Mouse (Mus musculus) splenic B cell, adult 2 months (primary cell): Measurements from ENCODE around the gene Birc2.

Source experiments
- DNase-seq: peaks from one replicate; pipeline ENCODE4 v3.0.0-alpha.2; 2011; ENCODE audit warnings: low read depth, low spot score
- H3K27me3 ChIP-seq: 2 replicates; pipeline ENCODE4 v1.6.1; 2012; ENCODE audit warnings: mild to moderate bottlenecking, low read length, moderate library complexity, mixed read lengths; ENCODE audit not compliant: control insufficient read depth, poor library complexity, insufficient read depth, severe bottlenecking
- H3K36me3 ChIP-seq: 2 replicates; pipeline ENCODE4 v1.6.1; 2012; ENCODE audit warnings: mild to moderate bottlenecking, low read length, moderate library complexity, mixed read lengths; ENCODE audit not compliant: control insufficient read depth, poor library complexity, insufficient read depth, severe bottlenecking

The Birc2 gene

DNA sequence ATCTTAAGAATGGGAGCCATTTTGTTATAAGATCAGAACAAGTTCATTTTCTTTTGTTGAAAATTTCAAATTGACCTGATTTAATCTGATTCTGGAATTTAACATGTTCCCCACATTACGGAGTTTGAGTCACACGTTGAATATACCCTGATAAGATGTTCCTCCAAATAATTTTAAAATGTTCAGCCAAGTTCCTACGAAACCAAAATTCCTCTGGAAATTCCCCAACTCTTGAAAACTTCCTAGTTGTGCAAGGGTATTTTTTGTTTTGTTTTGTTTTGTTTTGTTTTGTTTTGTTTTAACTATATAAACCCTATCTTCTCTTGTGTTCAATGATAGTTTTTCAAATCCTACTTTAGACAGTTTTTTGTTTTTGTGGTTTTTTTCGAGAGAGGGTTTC, 8.2 kb downstream of the Birc2 start:
- H3K36me3 ChIP-seq, result no peaks in the 10 kb centered on the region; the same call in 1 of the 2 replicates
- H3K27me3 ChIP-seq, result no peaks in the 10 kb centered on the region
- DNase-seq, result no peak

DNA sequence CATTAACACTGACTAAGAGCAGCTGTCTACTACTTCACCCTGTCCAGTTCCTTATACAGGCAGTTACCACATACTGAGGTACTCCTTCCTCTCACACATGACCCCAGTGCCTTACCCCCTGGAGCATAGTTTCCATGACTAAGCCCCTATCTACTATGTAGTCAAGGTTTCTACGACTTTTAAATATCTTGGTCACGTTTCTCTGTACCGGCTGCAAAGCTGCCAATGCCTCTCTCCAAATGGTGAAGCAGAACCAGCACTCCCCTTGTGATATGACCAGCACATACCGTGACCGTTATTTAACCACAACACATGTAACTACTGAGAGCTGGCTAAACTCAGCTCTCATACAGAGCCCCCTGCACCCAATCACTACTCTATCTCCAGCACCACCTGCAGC, 11.9 kb downstream of the Birc2 start:
- no peak for DNase-seq
- peaks cover 3% of the 10 kb centered on the region; the same call in 1 of the 2 replicates for H3K36me3 ChIP-seq
- no peaks in the 10 kb centered on the region for H3K27me3 ChIP-seq

GRCm38 (mm10) chr9:7822758-7823157, 14.1 kb downstream of the Birc2 start:
- Histone ChIP-seq H3K27me3 (no peaks in the 10 kb centered on the region), H3K36me3 (peaks cover 9% of the 10 kb centered on the region)

GRCm38 (mm10) chr9:7805101-7805506, 31.8 kb downstream of the Birc2 start:
- no peak for DNase-seq

More at GRCm38 (mm10) chr9:7822758-7823157, 14.1 kb downstream of the Birc2 start:
- peak; percentile 38 for DNase-seq

DNA sequence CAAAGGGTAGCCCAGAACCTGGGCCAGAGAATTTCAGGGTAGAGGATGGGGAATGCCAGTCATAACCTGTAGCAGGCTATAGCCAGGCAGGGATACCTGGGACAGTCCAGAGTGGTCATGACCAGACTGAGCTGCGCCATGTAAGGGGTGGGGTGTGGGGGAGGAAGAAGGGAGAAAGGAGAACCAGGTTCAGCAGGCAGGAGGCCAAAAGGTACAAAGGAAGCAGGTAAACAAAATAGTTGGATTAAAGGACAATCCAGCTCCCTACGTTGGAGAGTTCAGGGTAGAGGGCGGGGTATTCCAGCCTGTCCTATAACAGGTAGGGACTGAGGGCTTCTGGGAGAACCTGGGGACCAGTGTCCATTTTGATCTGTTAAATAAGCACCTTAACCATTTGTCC, 38.3 kb downstream of the Birc2 start:
- no peak for DNase-seq
- Histone ChIP-seq H3K27me3 (no peaks in the 10 kb centered on the region), H3K36me3 (peaks cover 3% of the 10 kb centered on the region; the same call in 1 of the 2 replicates)

More at GRCm38 (mm10) chr9:7805101-7805506, 31.8 kb downstream of the Birc2 start:
- Histone ChIP-seq H3K36me3 (no peaks in the 10 kb centered on the region), H3K27me3 (no peaks in the 10 kb centered on the region)

GRCm38 (mm10) chr9:7797542-7797941, 39.3 kb downstream of the Birc2 start:
- no peaks in the 10 kb centered on the region for H3K27me3 ChIP-seq
- peaks cover 10% of the 10 kb centered on the region; the same call in 1 of the 2 replicates for H3K36me3 ChIP-seq

GRCm38 (mm10) chr9:7796129-7796864, 40.6 kb downstream of the Birc2 start:
- no peaks in the 10 kb centered on the region for H3K27me3 ChIP-seq
- peaks cover 15% of the 10 kb centered on the region; the same call in 1 of the 2 replicates for H3K36me3 ChIP-seq
- no peak for DNase-seq

More at GRCm38 (mm10) chr9:7797542-7797941, 39.3 kb downstream of the Birc2 start:
- DNase-seq, result no peak

DNA sequence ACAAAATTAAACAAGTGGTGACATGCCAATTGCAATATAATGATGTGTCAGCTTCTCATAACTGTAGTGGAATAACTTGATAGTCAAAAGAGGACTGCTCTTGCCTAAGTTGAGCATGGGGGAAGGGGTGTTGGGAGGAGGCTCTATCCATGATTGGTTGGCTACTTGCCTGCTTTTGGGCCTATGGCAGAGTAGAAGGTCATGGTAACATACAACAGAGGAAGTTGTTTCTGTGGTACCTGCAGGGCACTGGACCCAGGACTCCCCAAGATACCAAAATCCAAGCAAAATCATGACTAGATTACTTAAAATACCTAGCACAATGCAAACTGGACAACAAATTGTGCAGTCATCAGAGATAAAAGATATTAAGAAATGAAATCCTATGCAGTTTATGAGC, 41.3 kb downstream of the Birc2 start:
- no peak for DNase-seq
- peaks cover 19% of the 10 kb centered on the region; the same call in 1 of the 2 replicates for H3K36me3 ChIP-seq
- H3K27me3 ChIP-seq, result no peaks in the 10 kb centered on the region

GRCm38 (mm10) chr9:7793561-7793960, 43.3 kb downstream of the Birc2 start:
- DNase-seq, result no peak
- Histone ChIP-seq H3K27me3 (no peaks in the 10 kb centered on the region), H3K36me3 (peaks cover 19% of the 10 kb centered on the region; the same call in 1 of the 2 replicates)

- peaks cover 20% of the 10 kb centered on the region; the same call in 1 of the 2 replicates for H3K36me3 ChIP-seq
- DNase-seq, result no peak
- no peaks in the 10 kb centered on the region for H3K27me3 ChIP-seq
Observed at GRCm38 (mm10) chr9:7790580-7791084, 46.2 kb downstream of the Birc2 start.

DNA sequence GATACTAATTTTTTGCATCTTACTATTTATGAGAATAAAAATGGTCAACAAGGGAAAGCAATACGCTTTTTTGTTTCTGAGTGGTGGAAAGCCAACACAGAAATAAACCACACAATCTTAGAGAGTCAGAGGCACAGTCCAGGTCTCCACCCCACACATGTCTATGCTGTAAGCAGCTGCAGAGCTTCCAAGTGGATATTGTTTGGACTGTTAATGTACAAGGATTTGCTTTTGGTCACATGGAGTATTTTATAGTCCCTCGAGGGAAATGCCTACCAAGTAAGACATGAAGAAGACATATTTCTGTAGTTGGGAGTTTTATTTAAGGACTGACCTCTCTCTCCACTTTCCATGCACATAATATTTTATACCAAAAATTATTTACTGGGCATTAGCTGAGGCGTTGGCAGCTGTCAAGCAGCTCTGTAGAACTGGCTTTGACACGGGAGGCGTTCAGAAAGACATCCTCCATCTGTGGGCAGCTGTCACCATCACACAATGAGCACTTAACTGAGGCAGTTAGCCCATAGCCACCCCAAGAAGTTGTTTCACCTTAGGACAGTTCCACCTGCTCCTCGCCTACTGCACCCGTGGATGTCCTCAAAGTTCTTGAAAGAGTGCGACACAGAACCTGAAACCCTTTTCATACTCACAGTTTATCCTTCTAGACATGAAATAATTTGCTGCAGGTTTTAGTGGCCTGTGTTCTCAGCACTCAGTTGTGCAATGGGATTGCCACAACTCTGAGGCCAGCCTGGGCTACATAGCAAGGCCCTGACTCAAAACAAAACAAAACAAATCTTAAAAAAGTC, 46.9 kb downstream of the Birc2 start:
- no peaks in the 10 kb centered on the region for H3K27me3 ChIP-seq
- H3K36me3 ChIP-seq, result peaks cover 24% of the 10 kb centered on the region; the same call in 1 of the 2 replicates
- no peak for DNase-seq

GRCm38 (mm10) chr9:7788411-7788810, 48.5 kb downstream of the Birc2 start:
- H3K36me3 ChIP-seq, result peaks cover 24% of the 10 kb centered on the region; the same call in 1 of the 2 replicates
- no peak for DNase-seq
- no peaks in the 10 kb centered on the region for H3K27me3 ChIP-seq

DNA sequence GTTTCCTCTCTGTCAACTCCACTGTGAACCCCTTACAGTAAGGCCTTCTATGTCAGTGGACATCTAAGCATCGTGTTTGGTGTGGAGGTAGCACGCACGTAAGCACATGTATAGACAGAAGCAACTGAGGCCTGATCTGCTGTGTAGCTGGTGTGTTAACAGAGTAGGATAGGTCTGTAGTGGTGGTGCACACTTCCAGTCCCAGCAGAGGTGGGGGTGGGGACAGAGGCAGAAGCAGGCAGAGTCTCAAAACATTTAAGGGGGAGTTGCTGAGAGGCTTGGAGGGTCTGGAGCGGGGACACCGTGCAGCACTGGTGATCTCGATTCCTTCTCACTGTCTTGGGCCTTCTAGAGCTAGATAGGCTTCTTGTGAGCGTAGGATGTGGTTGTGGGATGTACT, 50.8 kb downstream of the Birc2 start:
- Histone ChIP-seq H3K36me3 (peaks cover 20% of the 10 kb centered on the region), H3K27me3 (no peaks in the 10 kb centered on the region)
- no peak for DNase-seq

- DNase-seq, result no peak
- H3K36me3 ChIP-seq, result peaks cover 17% of the 10 kb centered on the region
- H3K27me3 ChIP-seq, result no peaks in the 10 kb centered on the region
Observed at GRCm38 (mm10) chr9:7785396-7785795, 51.5 kb downstream of the Birc2 start.

- no peak for DNase-seq
- Histone ChIP-seq H3K36me3 (peaks cover 17% of the 10 kb centered on the region), H3K27me3 (no peaks in the 10 kb centered on the region)
Observed at GRCm38 (mm10) chr9:7784615-7785012, 52.2 kb downstream of the Birc2 start.
